Mouse (Mus musculus) small intestine, adult 2 months (tissue): ENCODE results near the gene Tnfrsf13b.

Experiments
- CTCF ChIP-seq: fragments of 200-500 bp; IDR thresholded peaks from 2 replicates; pipeline ENCODE4 v1.5.1; 2012; ENCODE audit warnings: low read depth, mild to moderate bottlenecking, control low read depth, inconsistent platforms, low read length, moderate library complexity, mixed read lengths; ENCODE audit not compliant: insufficient replicate concordance, insufficient read length; ENCODE audit errors: extremely low read depth
- POLR2A ChIP-seq: fragments of 200-500 bp; IDR thresholded peaks from 2 replicates; pipeline ENCODE4 v1.6.1; 2012; ENCODE audit warnings: low read depth, mild to moderate bottlenecking, control low read depth, inconsistent platforms, low read length, moderate library complexity

- TF ChIP-seq CTCF (no peak), POLR2A (no peak)
Measured at GRCm38 (mm10) chr11:61181624-61182023, 55.1 kb downstream of the Tnfrsf13b start.
